Mouse (Mus musculus): ENCODE measurements around the gene Srrm1. TPM values are rescaled to one million over a fixed set of nuclear protein-coding genes. Genes with fewer than 3 reads are reported as not detected.
"Not testable (repeated sequence)": the region's sequence is repeated elsewhere in the genome, so short reads cannot be mapped to it uniquely, and the experiment has no call there.

Srrm1 gene
- polyA plus RNA-seq, 1 experiment from 2014 or later, result 275 TPM

DNA sequence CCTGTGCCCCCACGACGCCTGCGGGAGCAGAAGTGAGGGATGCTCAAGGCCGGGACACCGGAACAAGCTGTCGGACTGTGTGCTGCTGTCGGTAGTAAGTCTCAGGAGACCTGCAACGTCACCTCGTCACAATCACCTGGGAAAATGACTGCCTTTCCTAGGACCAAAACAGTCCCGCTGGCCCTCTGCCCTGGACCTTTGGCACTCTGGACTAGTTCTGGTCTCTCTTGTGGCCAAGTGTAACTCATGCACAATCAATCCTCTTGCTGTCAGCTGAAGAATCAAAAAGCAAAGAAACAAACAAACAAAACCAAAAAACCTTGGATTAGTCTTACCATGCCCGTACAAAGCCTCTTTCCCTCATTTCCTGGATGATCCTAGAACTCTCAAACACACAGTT lies 24.1 kb upstream of the Srrm1 start:
- H3K36me3 ChIP-seq (replicated peaks), result no peaks in the 10 kb centered on the region
- H3K4me3 ChIP-seq (replicated peaks), result no peak overlapping the region
- ATAC-seq (ENCODE audit: low FRiP score), result no peak
- H3K27me3 ChIP-seq, result peaks cover 3% of the 10 kb centered on the region; the same call in 1 of the 2 replicates
- no peaks in the 10 kb centered on the region for H3K4me1 ChIP-seq
- no peak overlapping the region for H3K9ac ChIP-seq
- H3K4me2 ChIP-seq, result no peak overlapping the region
- H3K9me3 ChIP-seq, result no peaks in the 10 kb centered on the region
- 84% methylated on average over 11 of the region's 11 CpGs for WGBS
- H3K27ac ChIP-seq, result no peak overlapping the region

DNA sequence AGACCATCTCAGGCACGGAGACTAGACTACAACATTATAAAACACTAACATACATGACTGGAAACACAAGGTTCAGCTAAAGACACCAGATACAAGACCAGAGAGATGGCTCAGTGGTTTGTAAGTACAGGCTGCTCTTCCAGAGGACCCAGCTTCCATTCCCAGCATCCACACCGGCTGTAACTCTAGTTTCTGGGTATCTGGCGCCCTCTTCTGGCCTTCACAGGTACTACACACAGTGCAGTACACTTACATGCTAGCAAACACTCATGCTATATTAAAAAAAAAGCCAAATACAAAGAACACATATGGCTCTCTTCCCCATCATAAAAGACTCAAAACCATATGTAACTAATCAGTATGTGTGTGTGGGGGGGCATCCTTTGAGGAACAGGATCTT lies 22.3 kb upstream of the Srrm1 start:
- no peaks in the 10 kb centered on the region for H3K9me3 ChIP-seq
- no peak overlapping the region for H3K9ac ChIP-seq
- no peak overlapping the region for H3K4me2 ChIP-seq
- no peak for ATAC-seq (ENCODE audit: low FRiP score)
- 67% methylated on average over 3 of the region's 3 CpGs for WGBS
- no peaks in the 10 kb centered on the region for H3K27me3 ChIP-seq
- H3K4me1 ChIP-seq, result no peaks in the 10 kb centered on the region
- no peaks in the 10 kb centered on the region for H3K36me3 ChIP-seq (replicated peaks)
- H3K4me3 ChIP-seq (replicated peaks), result no peak overlapping the region
- no peak overlapping the region for H3K27ac ChIP-seq

DNA sequence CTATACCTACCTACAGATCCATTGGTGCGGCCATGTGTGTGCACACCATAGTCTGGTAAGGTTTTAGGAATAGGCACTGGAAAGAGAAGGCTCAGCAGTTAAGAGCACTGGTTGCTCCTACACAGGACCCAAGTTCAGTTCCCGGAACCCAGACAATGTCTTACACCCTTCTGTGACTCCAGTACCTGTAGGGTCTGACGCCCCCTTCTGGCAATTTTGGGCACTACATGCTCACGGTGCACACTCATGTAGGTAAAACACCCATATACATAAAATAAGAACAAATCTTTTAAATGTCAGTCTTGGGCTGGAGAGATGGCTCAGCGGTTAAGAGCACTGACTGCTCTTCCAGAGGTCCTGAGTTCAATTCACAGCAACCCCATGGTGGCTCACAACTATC lies 20.2 kb upstream of the Srrm1 start:
- H3K9ac ChIP-seq, result no peak overlapping the region
- H3K4me3 ChIP-seq (replicated peaks), result no peak overlapping the region
- no peaks in the 10 kb centered on the region for H3K27me3 ChIP-seq
- H3K27ac ChIP-seq, result no peak overlapping the region
- no peak overlapping the region for H3K4me2 ChIP-seq
- 81% methylated on average over 5 of the region's 5 CpGs for WGBS
- H3K36me3 ChIP-seq (replicated peaks), result no peaks in the 10 kb centered on the region
- ATAC-seq (ENCODE audit: low FRiP score), result no peak
- H3K4me1 ChIP-seq, result no peaks in the 10 kb centered on the region
- H3K9me3 ChIP-seq, result no peaks in the 10 kb centered on the region

DNA sequence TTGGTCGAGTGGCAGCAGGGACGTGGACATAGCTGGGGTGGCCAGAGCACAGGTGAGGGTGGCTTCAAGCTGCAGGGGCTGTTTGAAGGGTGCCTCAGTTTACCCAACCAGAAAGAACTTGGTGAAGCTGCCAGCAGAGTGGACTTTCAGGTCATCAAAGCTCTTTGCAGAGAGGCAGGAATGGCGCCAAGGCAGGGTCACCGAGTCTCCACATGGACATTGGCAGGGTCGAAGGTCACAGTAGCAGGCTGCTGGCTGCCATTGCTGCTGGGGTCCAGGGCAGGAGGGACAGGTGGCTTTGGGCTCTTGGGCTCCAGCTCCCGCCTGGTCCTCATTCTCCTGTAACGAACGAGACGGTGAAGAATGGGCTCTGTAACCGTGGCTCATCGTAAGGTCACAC lies 17.3 kb upstream of the Srrm1 start:
- H3K4me3 ChIP-seq (replicated peaks), result no peak overlapping the region
- ATAC-seq (ENCODE audit: low FRiP score), result no peak
- H3K27me3 ChIP-seq, result no peaks in the 10 kb centered on the region
- no peak overlapping the region for H3K4me2 ChIP-seq
- no peak overlapping the region for H3K27ac ChIP-seq
- H3K36me3 ChIP-seq (replicated peaks), result no peaks in the 10 kb centered on the region
- H3K4me1 ChIP-seq, result no peaks in the 10 kb centered on the region
- no peaks in the 10 kb centered on the region for H3K9me3 ChIP-seq
- WGBS, result 80% methylated on average over 11 of the region's 11 CpGs
- H3K9ac ChIP-seq, result no peak overlapping the region

GRCm38 (mm10) chr4:135362828-135363227 lies 9.7 kb upstream of the Srrm1 start:
- 0 out of 2 replicates have a peak, but pooled peaks cover 3% of the 10 kb centered on the region for H3K4me1 ChIP-seq
- no peaks in the 10 kb centered on the region for H3K9me3 ChIP-seq
- no peak overlapping the region for H3K9ac ChIP-seq
- H3K4me3 ChIP-seq (replicated peaks), result no peak overlapping the region
- ATAC-seq (ENCODE audit: low FRiP score), result no peak
- no peaks in the 10 kb centered on the region for H3K36me3 ChIP-seq (replicated peaks)
- no peak overlapping the region for H3K27ac ChIP-seq
- WGBS, result 30% methylated on average over 6 of the region's 6 CpGs
- H3K27me3 ChIP-seq, result no peaks in the 10 kb centered on the region
- no peak overlapping the region for H3K4me2 ChIP-seq

- ATAC-seq (ENCODE audit: low FRiP score), result no peak
- WGBS, result 85% methylated on average over 12 of the region's 12 CpGs
- no peaks in the 10 kb centered on the region for H3K36me3 ChIP-seq (replicated peaks)
- H3K27ac ChIP-seq, result no peak overlapping the region
- no peak overlapping the region for H3K4me2 ChIP-seq
- 0 out of 2 replicates have a peak, but pooled peaks cover 3% of the 10 kb centered on the region for H3K4me1 ChIP-seq
- no peaks in the 10 kb centered on the region for H3K9me3 ChIP-seq
- H3K4me3 ChIP-seq (replicated peaks), result no peak overlapping the region
- H3K27me3 ChIP-seq, result peaks cover 4% of the 10 kb centered on the region; the same call in 1 of the 2 replicates
- H3K9ac ChIP-seq, result no peak overlapping the region
Measured at GRCm38 (mm10) chr4:135361722-135362121, 8.6 kb upstream of the Srrm1 start.

DNA sequence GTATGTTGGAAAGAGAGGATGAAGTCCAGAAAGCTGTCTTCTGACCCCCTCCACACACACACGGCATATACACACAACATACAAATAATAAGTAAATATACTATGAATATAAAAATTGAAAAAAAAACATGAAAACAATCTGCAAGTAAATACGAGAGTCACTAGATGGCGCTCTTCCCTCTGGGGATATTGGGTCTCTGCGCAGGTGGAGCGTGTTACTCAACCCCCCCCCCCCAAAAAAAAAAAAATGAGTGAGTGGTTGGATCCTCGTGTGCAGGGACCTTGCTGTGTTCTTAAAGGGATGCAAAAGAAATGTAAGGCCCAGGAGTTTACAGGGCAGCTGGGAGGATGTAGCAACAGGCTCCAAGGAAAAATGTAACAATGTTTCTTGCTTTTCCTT lies 5.6 kb upstream of the Srrm1 start:
- Histone ChIP-seq H3K9me3 (no peaks in the 10 kb centered on the region), H3K27ac (no peak overlapping the region), H3K36me3 (replicated peaks) (no peaks in the 10 kb centered on the region), H3K4me2 (no peak overlapping the region), H3K4me3 (replicated peaks) (no peak overlapping the region), H3K4me1 (peaks cover 11% of the 10 kb centered on the region), H3K9ac (peak overlapping the region; percentile 29; the same call in 1 of the 2 replicates), H3K27me3 (peaks cover 4% of the 10 kb centered on the region; the same call in 1 of the 2 replicates)
- ATAC-seq (ENCODE audit: low FRiP score), result no peak
- WGBS, result 3% methylated on average over 6 of the region's 6 CpGs

GRCm38 (mm10) chr4:135357221-135357920 lies 4.2 kb upstream of the Srrm1 start:
- no peak for ATAC-seq (ENCODE audit: low FRiP score)
- no peak overlapping the region for H3K27ac ChIP-seq
- no peaks in the 10 kb centered on the region for H3K36me3 ChIP-seq (replicated peaks)
- WGBS, result 84% methylated on average over 12 of the region's 12 CpGs
- no peak overlapping the region for H3K9ac ChIP-seq
- peaks cover 8% of the 10 kb centered on the region for H3K4me1 ChIP-seq
- H3K27me3 ChIP-seq, result peaks cover 4% of the 10 kb centered on the region; the same call in 1 of the 2 replicates
- no peak overlapping the region for H3K4me2 ChIP-seq
- H3K4me3 ChIP-seq (replicated peaks), result no peak overlapping the region
- no peaks in the 10 kb centered on the region for H3K9me3 ChIP-seq

GRCm38 (mm10) chr4:135355886-135356550 lies 2.9 kb upstream of the Srrm1 start:
- Histone ChIP-seq H3K9ac (no peak overlapping the region), H3K4me1 (peaks cover 18% of the 10 kb centered on the region), H3K36me3 (replicated peaks) (no peaks in the 10 kb centered on the region), H3K4me3 (replicated peaks) (no peak overlapping the region), H3K27ac (no peak overlapping the region), H3K4me2 (no peak overlapping the region), H3K9me3 (no peaks in the 10 kb centered on the region), H3K27me3 (peaks cover 4% of the 10 kb centered on the region; the same call in 1 of the 2 replicates)
- no peak for ATAC-seq (ENCODE audit: low FRiP score)
- WGBS, result 79% methylated on average over 9 of the region's 9 CpGs

DNA sequence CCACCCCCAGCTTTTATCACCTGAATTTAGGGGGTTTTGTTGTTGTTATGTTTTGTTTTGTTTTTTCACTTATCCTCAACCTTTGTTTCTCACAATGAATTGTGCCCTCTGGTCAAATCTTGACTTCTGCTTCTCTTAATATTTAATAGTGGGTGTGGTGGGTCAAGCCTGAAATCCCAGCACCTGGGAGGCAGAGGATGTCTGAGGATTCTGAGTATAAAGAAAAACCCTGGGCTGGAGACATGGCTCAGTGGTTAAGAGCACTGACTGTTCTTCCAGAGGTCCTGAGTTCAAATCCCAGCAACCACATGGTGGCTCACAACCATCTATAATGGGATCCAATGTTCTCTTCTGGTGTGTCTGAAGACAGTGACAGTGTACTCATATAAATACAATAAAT lies 1.6 kb upstream of the Srrm1 start:
- peak overlapping the region; percentile 96 for H3K27ac ChIP-seq

DNA sequence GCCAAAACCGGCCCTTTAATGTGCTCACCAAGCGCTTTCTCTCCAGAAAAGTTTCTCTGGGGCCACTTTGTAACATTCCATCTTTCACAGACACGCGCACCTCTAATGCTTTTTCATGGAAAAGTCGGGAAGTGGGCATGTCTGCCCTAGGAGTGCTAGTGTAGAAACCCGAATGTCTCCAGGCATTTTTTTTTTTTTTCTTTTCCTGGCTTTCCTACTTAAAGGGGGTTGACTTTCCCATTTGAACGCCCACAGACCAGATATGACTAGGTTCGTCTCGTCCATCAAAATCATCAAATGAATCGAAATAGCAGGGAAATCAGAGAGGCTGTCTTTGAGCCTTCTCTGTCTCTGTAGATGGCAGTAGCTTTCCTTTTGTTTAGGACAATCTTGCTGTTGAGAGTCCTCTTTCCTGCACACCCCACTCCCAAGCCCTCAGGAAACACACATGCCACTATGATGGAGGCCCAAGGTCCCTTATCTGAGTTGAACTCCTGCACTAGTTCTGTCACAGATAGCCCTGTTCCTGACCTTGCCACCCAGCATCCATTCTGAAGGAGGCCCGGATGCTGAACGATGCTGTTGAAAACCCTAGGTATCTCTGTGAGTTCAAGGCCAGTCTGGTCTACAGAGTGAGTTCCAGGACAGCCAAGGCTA lies 801 bp upstream of the Srrm1 start:
- H3K4me3 ChIP-seq (replicated peaks), result peak overlapping the region; percentile 98
- peak overlapping the region; percentile 96 for H3K27ac ChIP-seq
- no peaks in the 10 kb centered on the region for H3K9me3 ChIP-seq
- peaks cover 18% of the 10 kb centered on the region for H3K4me1 ChIP-seq
- peaks cover 4% of the 10 kb centered on the region; the same call in 1 of the 2 replicates for H3K27me3 ChIP-seq
- peak overlapping the region; percentile 46 for H3K9ac ChIP-seq
- H3K4me2 ChIP-seq, result peak overlapping the region; percentile 61
- peaks cover 13% of the 10 kb centered on the region for H3K36me3 ChIP-seq (replicated peaks)
- ATAC-seq (ENCODE audit: low FRiP score), result no peak; the same call in 1 of the 2 replicates
- WGBS, result 23% methylated on average over 12 of the region's 12 CpGs

More for the DNA sequence above, 1.6 kb upstream of the Srrm1 start:
- ATAC-seq (ENCODE audit: low FRiP score); H3K27me3 ChIP-seq; H3K36me3 ChIP-seq (replicated peaks); H3K4me3 ChIP-seq (replicated peaks); H3K4me2 ChIP-seq; H3K9me3 ChIP-seq; H3K9ac ChIP-seq: not testable (repeated sequence)
- H3K4me1 ChIP-seq, result peaks cover 18% of the 10 kb centered on the region

- H3K9me3 ChIP-seq, result no peaks in the 10 kb centered on the region
- H3K4me1 ChIP-seq, result peaks cover 18% of the 10 kb centered on the region
- peak; percentile 59 for ATAC-seq (ENCODE audit: low FRiP score)
- peaks cover 20% of the 10 kb centered on the region for H3K36me3 ChIP-seq (replicated peaks)
- peaks cover under 1% of the 10 kb centered on the region; the same call in 1 of the 2 replicates for H3K27me3 ChIP-seq
- peak overlapping the region; percentile 98 for H3K4me3 ChIP-seq (replicated peaks)
- H3K27ac ChIP-seq, result peak overlapping the region; percentile 96
- H3K4me2 ChIP-seq, result peak overlapping the region; percentile 85
- under 1% methylated on average over 67 of the region's 67 CpGs for WGBS
- H3K9ac ChIP-seq, result peak overlapping the region; percentile 98
Measured at GRCm38 (mm10) chr4:135352326-135353065, 625 bp downstream of the Srrm1 start.
